Mouse (Mus musculus): ENCODE results near the gene Plekha1. TPM values are rescaled to one million over a fixed set of nuclear protein-coding genes. Genes with fewer than 3 reads are reported as not detected.

Plekha1 gene
- polyA plus RNA-seq, 1 experiment from 2014 or later: 40.4 TPM

DNA sequence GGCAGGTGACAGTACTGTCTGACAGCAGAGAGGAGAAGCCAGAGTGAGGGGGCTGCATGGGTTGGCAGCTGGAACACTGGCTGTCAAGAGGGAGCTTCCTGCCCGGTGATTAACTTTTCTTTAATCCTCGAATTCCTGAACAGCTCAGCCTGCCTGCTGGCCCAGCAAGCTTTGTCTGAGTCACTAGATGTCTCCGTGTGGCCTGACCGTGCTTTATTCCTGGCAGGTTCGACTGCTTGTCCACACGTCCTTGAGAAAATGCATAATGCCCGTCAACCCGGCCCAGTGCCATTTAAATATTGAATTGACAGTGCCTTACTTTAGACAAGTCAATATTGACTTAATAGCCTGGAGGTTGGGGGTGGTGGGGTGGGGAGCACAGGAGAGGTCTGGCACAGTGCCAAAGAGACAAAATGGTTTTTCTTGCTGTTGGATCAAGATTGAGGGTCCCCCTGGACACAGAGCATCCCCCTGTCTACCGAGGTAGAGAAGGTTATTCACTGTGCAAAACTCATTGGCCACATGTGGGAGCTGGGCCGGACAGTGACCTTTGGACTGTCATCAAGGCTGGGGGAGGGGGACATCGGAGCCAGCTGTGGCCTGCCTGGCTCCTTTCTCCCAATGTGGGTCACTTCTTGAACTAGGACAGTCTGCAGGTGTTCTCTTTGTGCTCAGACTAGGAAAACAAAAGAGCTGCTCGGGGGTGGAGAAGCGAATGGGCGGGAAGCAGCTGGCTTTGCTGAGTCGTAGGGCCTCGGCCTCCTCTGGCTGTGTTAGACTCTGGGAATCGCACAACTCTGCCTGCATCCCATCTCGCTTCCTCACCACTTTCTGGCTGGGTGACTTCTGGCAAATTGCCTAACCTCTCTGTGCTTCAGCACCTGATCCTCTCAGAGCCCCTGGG lies 30.3 kb upstream of the Plekha1 start:
- no peak overlapping the region for H3K9ac ChIP-seq
- 16% methylated on average over 18 of the region's 18 CpGs for WGBS

DNA sequence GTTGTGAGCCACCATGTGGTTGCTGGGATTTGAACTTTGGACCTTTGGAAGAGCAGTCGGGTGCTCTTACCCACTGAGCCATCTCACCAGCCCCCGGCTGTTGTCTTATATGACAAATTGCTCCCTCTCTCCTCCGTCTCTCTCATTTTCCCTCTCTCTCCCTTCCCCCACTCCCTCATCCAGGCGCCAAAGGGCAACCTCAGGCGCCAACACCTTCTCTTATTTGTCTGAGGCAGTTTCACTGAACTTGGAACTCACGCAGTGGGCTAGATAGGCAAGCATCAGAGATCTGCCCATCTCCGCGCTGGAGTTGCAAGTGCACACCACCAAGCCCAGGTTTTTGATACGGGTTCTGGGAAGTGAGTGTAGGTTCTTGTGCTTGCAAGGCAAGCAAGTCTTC lies 29.5 kb upstream of the Plekha1 start:
- no peak overlapping the region for H3K9ac ChIP-seq
- no peak overlapping the region for H3K4me3 ChIP-seq
- H3K27ac ChIP-seq: no peak overlapping the region
- H3K9me3 ChIP-seq: no peaks in the 10 kb centered on the region
- WGBS: 75% methylated on average over 9 of the region's 9 CpGs
- no peak overlapping the region for H3K4me2 ChIP-seq
- ATAC-seq (ENCODE audit: insufficient number of reproducible peaks, insufficient read depth, low FRiP score, low TSS enrichment, low read depth): no peak
- peaks cover 7% of the 10 kb centered on the region for H3K27me3 ChIP-seq
- peaks cover 20% of the 10 kb centered on the region; the same call in 1 of the 2 replicates for H3K4me1 ChIP-seq
- H3K36me3 ChIP-seq: no peaks in the 10 kb centered on the region

More for the DNA sequence above, 30.3 kb upstream of the Plekha1 start:
- no peaks in the 10 kb centered on the region for H3K9me3 ChIP-seq
- H3K27ac ChIP-seq: no peak overlapping the region
- H3K4me1 ChIP-seq: peaks cover 22% of the 10 kb centered on the region; the same call in 1 of the 2 replicates
- H3K4me3 ChIP-seq: no peak overlapping the region
- H3K27me3 ChIP-seq: peaks cover 7% of the 10 kb centered on the region
- ATAC-seq (ENCODE audit: insufficient number of reproducible peaks, insufficient read depth, low FRiP score, low TSS enrichment, low read depth): no peak
- no peaks in the 10 kb centered on the region for H3K36me3 ChIP-seq
- H3K4me2 ChIP-seq: no peak overlapping the region

DNA sequence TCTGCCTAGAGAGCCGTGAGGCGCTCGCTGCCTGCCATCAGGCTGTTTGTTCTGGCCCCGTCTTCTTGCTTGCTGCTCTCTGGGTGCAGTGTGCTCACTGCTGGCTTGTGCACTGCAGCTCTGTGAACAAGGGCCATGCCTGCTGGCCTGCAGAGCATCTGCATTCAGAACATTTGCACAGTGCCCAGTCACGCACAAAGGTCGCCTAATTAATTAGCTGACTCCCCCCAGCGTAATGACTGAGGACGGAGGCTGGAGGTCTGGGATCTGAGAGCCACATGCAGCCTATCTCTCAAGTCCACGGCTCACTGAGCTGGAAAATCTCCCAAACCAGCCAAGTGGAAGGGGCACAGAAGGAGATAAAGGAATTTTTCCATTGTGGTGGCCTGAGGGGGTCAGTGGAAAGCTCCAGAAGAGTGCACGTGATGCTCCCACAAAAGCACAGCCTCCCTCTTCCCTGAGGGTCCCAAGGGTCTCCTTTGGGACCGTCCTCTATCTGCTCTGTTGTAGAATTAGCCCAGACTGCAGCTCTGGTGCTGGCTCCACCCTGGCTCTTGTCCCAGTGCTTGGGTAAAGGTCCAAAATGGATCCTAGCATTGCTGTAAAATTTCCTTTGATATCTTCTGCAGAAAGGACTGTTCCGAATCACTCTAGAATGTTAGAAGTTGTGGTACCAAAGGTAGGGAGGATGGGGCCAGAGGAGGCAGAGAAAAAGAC lies 27.5 kb upstream of the Plekha1 start:
- Histone ChIP-seq H3K4me1 (peaks cover 20% of the 10 kb centered on the region; the same call in 1 of the 2 replicates), H3K9me3 (no peaks in the 10 kb centered on the region), H3K27ac (no peak overlapping the region), H3K27me3 (peaks cover 7% of the 10 kb centered on the region), H3K9ac (no peak overlapping the region), H3K4me2 (no peak overlapping the region), H3K4me3 (no peak overlapping the region), H3K36me3 (no peaks in the 10 kb centered on the region)
- no peak for ATAC-seq (ENCODE audit: insufficient number of reproducible peaks, insufficient read depth, low FRiP score, low TSS enrichment, low read depth)
- 34% methylated on average over 12 of the region's 12 CpGs for WGBS

DNA sequence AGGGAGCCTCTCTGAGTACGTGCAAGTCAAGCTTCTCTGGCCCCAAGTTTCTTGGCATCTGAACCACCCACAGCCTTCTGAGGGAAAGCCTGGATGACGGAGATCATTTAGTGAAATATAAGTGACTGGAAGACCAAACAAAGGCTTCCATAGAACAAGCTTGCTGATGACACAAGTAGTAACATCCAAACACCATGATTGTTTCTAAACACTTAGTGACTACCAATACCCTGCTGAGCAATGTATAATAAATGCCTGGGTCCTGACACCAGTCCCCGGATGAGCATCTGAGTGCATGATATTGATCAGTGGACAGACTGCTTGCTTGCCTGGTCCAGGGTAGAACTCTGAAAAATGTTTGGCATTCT lies 26.9 kb upstream of the Plekha1 start:
- Histone ChIP-seq H3K4me2 (no peak overlapping the region), H3K27me3 (peaks cover 7% of the 10 kb centered on the region; the same call in 1 of the 2 replicates), H3K27ac (no peak overlapping the region), H3K9ac (no peak overlapping the region), H3K36me3 (no peaks in the 10 kb centered on the region), H3K9me3 (no peaks in the 10 kb centered on the region), H3K4me3 (no peak overlapping the region), H3K4me1 (peaks cover 20% of the 10 kb centered on the region; the same call in 1 of the 2 replicates)
- no peak for ATAC-seq (ENCODE audit: insufficient number of reproducible peaks, insufficient read depth, low FRiP score, low TSS enrichment, low read depth)
- WGBS: 80% methylated on average over 3 of the region's 3 CpGs

DNA sequence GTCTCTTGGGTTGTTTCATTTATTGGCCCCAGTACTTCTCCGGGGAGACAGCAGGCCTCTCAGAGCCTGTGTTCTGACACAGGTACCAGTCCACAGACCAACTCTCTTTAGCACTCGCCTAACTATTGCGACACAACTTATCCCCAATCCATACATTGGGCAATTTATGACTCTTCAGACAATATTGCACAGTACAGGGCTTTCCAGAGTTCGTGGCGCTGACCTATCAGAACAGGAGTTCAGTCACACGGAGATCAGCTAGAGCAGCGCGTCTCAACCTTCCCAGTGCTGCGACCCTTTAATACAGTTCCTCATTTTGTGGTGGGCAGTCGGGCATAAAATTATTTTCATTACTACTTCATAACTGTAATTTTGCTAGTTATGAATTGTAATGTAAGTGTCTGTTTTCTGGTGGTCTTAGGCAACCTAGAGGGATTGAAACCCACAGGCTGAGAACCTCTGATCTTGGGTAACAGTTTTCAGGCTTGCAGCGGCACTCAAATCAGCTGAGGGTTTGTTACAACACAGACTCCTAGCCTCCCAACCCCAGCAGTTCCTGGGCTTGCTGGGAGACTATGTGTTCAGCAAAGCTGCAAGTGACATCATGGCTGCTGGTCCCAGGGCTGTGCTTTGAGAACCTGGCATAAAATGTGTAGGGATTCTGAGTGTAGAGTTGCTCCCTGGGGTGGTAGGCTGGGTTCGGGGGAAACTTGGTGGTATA lies 26.0 kb upstream of the Plekha1 start:
- no peak for ATAC-seq (ENCODE audit: insufficient number of reproducible peaks, insufficient read depth, low FRiP score, low TSS enrichment, low read depth)
- Histone ChIP-seq H3K9me3 (no peaks in the 10 kb centered on the region), H3K36me3 (no peaks in the 10 kb centered on the region), H3K27me3 (peaks cover 3% of the 10 kb centered on the region; the same call in 1 of the 2 replicates), H3K4me2 (no peak overlapping the region), H3K4me3 (no peak overlapping the region), H3K4me1 (peaks cover 19% of the 10 kb centered on the region; the same call in 1 of the 2 replicates), H3K9ac (no peak overlapping the region), H3K27ac (no peak overlapping the region)
- WGBS: 90% methylated on average over 12 of the region's 12 CpGs

DNA sequence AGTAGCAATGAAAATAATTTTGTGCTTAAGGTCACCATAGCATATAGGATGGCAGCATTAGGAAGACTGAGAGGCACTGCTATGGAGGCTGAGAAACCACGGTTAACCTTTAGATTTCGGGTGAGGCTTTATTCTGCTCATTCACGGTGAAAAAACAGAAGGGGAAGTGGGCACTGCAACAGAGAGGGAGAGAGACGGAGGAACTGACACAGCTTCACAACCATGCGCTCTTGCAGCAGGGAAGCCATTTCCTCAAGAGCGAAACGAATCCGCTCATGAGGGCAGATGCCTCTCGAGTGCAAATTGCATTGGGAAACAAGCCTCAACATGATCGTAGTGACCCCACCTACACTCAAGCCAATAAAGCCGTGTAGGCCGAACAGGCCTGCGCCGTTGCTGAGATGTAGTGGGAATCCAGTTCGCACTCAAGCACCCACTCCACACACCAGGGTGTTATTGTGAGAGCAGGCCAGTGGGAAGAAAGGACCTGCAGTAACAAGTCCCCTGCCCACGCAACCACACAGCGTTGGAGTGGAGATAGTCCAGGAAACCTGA lies 18.3 kb upstream of the Plekha1 start:
- Histone ChIP-seq H3K4me1 (no peaks in the 10 kb centered on the region), H3K27me3 (no peaks in the 10 kb centered on the region), H3K27ac (no peak overlapping the region), H3K9me3 (no peaks in the 10 kb centered on the region), H3K36me3 (no peaks in the 10 kb centered on the region), H3K9ac (no peak overlapping the region), H3K4me2 (no peak overlapping the region), H3K4me3 (no peak overlapping the region)
- 77% methylated on average over 17 of the region's 17 CpGs for WGBS
- ATAC-seq (ENCODE audit: insufficient number of reproducible peaks, insufficient read depth, low FRiP score, low TSS enrichment, low read depth): no peak

DNA sequence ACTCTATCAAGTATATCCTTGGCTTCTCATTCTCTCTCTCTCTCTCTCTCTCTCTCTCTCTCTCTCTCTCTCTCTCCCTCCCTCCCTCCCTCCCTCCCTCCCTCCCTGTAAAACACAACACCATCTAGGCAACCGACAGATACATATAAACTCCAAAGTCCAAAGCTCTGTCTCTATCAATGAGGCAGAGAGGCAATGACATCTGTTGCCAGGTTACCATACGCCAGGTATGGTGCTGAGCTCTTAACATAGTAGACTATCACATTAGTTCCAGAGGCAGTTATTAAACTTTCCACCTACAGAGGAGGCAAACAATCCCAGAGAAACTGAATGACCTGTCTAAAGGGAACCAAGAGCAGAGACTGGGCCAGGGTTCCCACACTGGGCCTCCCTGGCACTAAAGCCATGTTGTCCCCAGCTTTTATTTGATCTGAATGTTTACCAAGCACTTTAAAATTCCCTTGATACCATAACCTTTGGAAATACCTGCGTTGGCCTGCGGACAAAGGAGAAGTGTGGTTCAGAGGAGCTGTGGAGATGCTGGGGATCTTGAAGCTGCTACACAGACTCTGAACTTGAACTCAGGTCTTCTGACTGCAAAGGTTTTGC lies 10.8 kb upstream of the Plekha1 start:
- H3K9ac ChIP-seq: no peak overlapping the region
- WGBS: 86% methylated on average over 4 of the region's 4 CpGs
- H3K27me3 ChIP-seq: peaks cover 2% of the 10 kb centered on the region; the same call in 1 of the 2 replicates
- H3K4me2 ChIP-seq: no peak overlapping the region
- no peak overlapping the region for H3K4me3 ChIP-seq
- H3K9me3 ChIP-seq: no peaks in the 10 kb centered on the region
- no peak overlapping the region for H3K27ac ChIP-seq
- ATAC-seq (ENCODE audit: insufficient number of reproducible peaks, insufficient read depth, low FRiP score, low TSS enrichment, low read depth): no peak
- H3K4me1 ChIP-seq: peaks cover 3% of the 10 kb centered on the region; the same call in 1 of the 2 replicates
- no peaks in the 10 kb centered on the region for H3K36me3 ChIP-seq

DNA sequence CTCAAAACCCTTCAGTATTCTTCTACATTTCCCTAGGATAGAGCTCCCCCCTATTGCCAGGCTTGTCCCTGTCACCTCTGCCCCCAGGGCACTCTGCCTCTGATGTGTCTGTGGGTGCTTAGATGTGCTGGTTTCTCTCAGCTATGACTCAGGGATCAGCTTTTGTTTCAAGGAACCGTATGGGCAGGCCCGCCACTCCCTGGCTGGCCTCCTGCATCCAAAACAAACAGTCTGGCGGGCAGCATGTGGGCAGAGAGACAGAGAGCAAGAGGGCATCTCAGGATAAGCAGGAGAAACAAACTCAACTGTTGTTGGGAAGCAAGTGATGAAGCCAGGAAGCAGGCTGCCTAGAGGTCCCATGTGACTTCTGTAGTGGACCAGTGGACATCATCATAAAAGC lies 9.9 kb upstream of the Plekha1 start:
- Histone ChIP-seq H3K36me3 (no peaks in the 10 kb centered on the region), H3K27ac (no peak overlapping the region), H3K9ac (no peak overlapping the region), H3K4me2 (no peak overlapping the region), H3K27me3 (peaks cover 2% of the 10 kb centered on the region; the same call in 1 of the 2 replicates), H3K9me3 (no peaks in the 10 kb centered on the region), H3K4me1 (peaks cover 8% of the 10 kb centered on the region), H3K4me3 (no peak overlapping the region)
- ATAC-seq (ENCODE audit: insufficient number of reproducible peaks, insufficient read depth, low FRiP score, low TSS enrichment, low read depth): no peak
- WGBS: 32% methylated on average over 3 of the region's 3 CpGs

DNA sequence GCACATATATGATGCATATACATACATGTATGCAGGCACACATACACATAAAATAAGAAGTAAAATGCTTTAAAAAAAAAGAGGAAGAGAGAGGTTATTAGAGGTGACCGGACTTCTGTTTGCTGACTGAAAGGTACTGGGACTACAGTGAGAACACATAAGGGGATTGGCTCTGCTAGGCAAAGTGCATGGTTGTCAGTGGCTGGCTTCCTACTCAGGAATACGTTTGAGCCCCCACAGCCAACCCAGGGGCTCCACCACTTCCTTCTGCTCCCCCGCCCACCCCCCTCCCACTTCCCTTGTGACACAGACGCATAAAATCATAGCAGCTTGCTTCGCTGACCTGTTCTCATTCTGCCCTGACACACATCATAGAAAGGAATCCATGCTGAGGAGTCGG lies 7.6 kb upstream of the Plekha1 start:
- Histone ChIP-seq H3K4me2 (no peak overlapping the region), H3K27me3 (peaks cover 2% of the 10 kb centered on the region; the same call in 1 of the 2 replicates), H3K36me3 (no peaks in the 10 kb centered on the region), H3K9ac (no peak overlapping the region), H3K9me3 (no peaks in the 10 kb centered on the region), H3K27ac (no peak overlapping the region), H3K4me1 (peaks cover 17% of the 10 kb centered on the region), H3K4me3 (no peak overlapping the region)
- no peak for ATAC-seq (ENCODE audit: insufficient number of reproducible peaks, insufficient read depth, low FRiP score, low TSS enrichment, low read depth)
- WGBS: 66% methylated on average over 6 of the region's 6 CpGs

DNA sequence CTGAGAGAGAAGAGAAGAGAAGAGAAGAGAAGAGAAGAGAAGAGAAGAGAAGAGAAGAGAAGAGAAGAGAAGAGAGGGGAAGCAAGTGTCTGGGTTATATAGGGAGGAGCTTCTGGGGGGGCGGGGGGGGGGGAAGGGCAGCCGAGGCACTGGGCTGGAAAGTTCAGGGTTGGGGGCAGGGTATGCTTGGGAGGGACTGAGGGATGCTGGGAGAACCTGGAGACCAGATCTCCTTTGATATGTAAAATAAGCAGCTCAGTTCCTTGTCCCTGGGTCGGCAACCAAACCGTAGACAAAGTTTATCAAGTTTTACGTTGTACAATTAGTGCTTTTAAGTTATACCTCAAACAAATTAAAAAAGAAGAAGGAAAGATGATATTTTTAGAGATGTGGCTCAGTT lies 5.6 kb upstream of the Plekha1 start:
- Histone ChIP-seq H3K4me3 (no peak overlapping the region), H3K36me3 (no peaks in the 10 kb centered on the region), H3K27ac (no peak overlapping the region), H3K9me3 (no peaks in the 10 kb centered on the region), H3K9ac (no peak overlapping the region), H3K4me1 (peaks cover 17% of the 10 kb centered on the region), H3K4me2 (no peak overlapping the region), H3K27me3 (peaks cover 2% of the 10 kb centered on the region; the same call in 1 of the 2 replicates)
- no peak for ATAC-seq (ENCODE audit: insufficient number of reproducible peaks, insufficient read depth, low FRiP score, low TSS enrichment, low read depth)
- 46% methylated on average over 3 of the region's 5 CpGs for WGBS

DNA sequence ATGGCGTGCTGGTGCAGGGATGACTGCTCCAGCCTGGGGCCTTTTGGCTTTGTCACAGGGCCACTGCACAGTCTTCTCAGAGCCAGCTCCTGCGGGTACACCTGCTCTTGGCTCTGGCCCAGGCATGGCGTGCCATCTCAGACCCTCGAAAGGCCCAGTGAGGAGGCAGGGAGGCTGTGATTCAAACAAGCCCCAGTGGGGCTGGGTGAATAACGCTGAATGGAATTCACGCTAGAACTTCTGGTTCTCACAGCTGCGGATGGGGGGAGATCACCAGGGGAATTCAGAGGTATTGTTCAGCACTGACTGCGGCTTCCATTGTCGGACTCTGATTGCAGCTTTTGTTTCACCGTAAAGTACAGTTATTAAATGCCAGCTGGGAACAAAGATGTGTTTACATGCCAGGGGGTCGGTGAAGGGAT lies 4.8 kb upstream of the Plekha1 start:
- H3K4me2 ChIP-seq: 0 out of 2 replicates have a peak overlapping the region, but pooled peaks have one; percentile 20
- no peak overlapping the region for H3K9ac ChIP-seq
- no peak overlapping the region for H3K4me3 ChIP-seq
- H3K36me3 ChIP-seq: no peaks in the 10 kb centered on the region
- WGBS: 20% methylated on average over 11 of the region's 11 CpGs
- H3K27ac ChIP-seq: peak overlapping the region; percentile 51
- peaks cover 2% of the 10 kb centered on the region; the same call in 1 of the 2 replicates for H3K27me3 ChIP-seq
- H3K9me3 ChIP-seq: no peaks in the 10 kb centered on the region
- peaks cover 15% of the 10 kb centered on the region for H3K4me1 ChIP-seq
- no peak for ATAC-seq (ENCODE audit: insufficient number of reproducible peaks, insufficient read depth, low FRiP score, low TSS enrichment, low read depth)

Measured in embryonic facial prominence, embryonic 13.5 days (tissue).